Comparison of ENCODE assay signal across 13 mouse cellular contexts in the genomic region with DNA sequence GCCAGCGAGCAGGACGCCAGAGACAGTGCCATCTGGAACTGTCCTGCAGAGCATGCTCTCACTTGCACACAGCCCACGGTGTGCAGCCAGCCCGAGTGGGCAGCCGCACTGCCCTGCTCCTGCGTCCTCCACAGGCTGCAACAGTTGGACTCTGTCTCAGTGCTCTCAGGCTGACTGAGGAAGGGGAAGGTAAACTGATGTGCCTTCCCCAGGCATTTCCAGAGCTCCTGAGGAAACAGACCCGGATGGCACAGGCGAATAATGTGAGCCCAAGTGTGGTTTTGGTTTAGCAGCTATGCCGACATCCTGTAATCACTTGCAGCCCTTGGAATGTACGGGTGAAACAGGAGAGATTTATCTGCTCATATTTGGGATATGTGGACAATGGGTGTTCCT. TPM values are rescaled to one million over a fixed set of nuclear protein-coding genes. Genes with fewer than 3 reads are reported as not detected.
DNase-seq lines count a peak whose midpoint lies in the region; ATAC-seq lines count a peak whose summit lies in the region.
"Had no signal": no experiment of that assay in that cellular context is flagged by ENCODE, and none has a peak within 500 bp of the region (broad histone marks: within the 10 kb centered on the region; RNA-seq: fewer than 3 reads in every experiment).

No protein-coding gene starts in this region.

- 55% methylated on average over 10 of the region's 10 CpGs for WGBS in forebrain, embryonic 13.5 days
- 55% methylated on average over 10 of the region's 10 CpGs for WGBS in forebrain, embryonic 11.5 days
- WGBS in hindbrain, embryonic 10.5 days, result 30% methylated on average over 10 of the region's 10 CpGs
- WGBS in midbrain, embryonic 13.5 days, result 36% methylated on average over 10 of the region's 10 CpGs

- H3K36me3 ChIP-seq in forebrain, embryonic 13.5 days (ENCODE audit: poor library complexity, severe bottlenecking), result no peaks in the 10 kb centered on the region
- no peaks in the 10 kb centered on the region for H3K36me3 ChIP-seq in forebrain, embryonic 11.5 days (ENCODE audit: control insufficient read depth, insufficient read depth, low read length)
- peaks cover 14% of the 10 kb centered on the region; the same call in 1 of the 2 replicates for H3K36me3 ChIP-seq in hindbrain, embryonic 10.5 days
- H3K36me3 ChIP-seq in midbrain, embryonic 13.5 days, result peaks cover 3% of the 10 kb centered on the region; the same call in 1 of the 2 replicates

- H3K9me3 ChIP-seq in forebrain, embryonic 13.5 days (replicated peaks), result no peaks in the 10 kb centered on the region
- no peaks in the 10 kb centered on the region for H3K9me3 ChIP-seq in forebrain, embryonic 11.5 days (ENCODE audit: control insufficient read depth, low read length)
- no peaks in the 10 kb centered on the region for H3K9me3 ChIP-seq in hindbrain, embryonic 10.5 days
- no peaks in the 10 kb centered on the region for H3K9me3 ChIP-seq in midbrain, embryonic 13.5 days

- DNase-seq in forebrain, embryonic 11.5 days (ENCODE audit: low spot score), result no peak
- peak; percentile 77 for DNase-seq in NIH3T3 (ENCODE audit: low read depth)
- peak; percentile 55 for DNase-seq in hindbrain, embryonic 10.5 days (ENCODE audit: low spot score)
- no peak for DNase-seq in cerebellum, postnatal 14 days
- DNase-seq in frontal cortex, postnatal 10 days (ENCODE audit: low spot score in 2 of 2), result no peak
- DNase-seq: B cell, adult 2 months; layer of hippocampus, postnatal 36 days; thymus, postnatal 4 days had no signal

- H3K4me3 ChIP-seq in forebrain, embryonic 13.5 days, result no peak overlapping the region
- no peak overlapping the region for H3K4me3 ChIP-seq in forebrain, embryonic 11.5 days (ENCODE audit: low read depth, low read length)
- peak overlapping the region; percentile 31 for H3K4me3 ChIP-seq in hindbrain, embryonic 10.5 days
- peak overlapping the region; percentile 40 for H3K4me3 ChIP-seq in midbrain, embryonic 13.5 days (replicated peaks)

- H3K27ac ChIP-seq in forebrain, embryonic 13.5 days, result no peak overlapping the region
- no peak overlapping the region for H3K27ac ChIP-seq in forebrain, embryonic 11.5 days (ENCODE audit: low read depth, low read length)
- peak overlapping the region; percentile 78 for H3K27ac ChIP-seq in hindbrain, embryonic 10.5 days
- peak overlapping the region; percentile 86 for H3K27ac ChIP-seq in midbrain, embryonic 13.5 days

- H3K4me1 ChIP-seq in forebrain, embryonic 13.5 days, result peaks cover 38% of the 10 kb centered on the region
- H3K4me1 ChIP-seq in forebrain, embryonic 11.5 days (replicated peaks; ENCODE audit: control insufficient read depth, insufficient read depth, low read length), result 0 out of 2 replicates have a peak, but pooled peaks cover 4% of the 10 kb centered on the region
- H3K4me1 ChIP-seq in hindbrain, embryonic 10.5 days (replicated peaks), result peaks cover 82% of the 10 kb centered on the region
- peaks cover 82% of the 10 kb centered on the region for H3K4me1 ChIP-seq in midbrain, embryonic 13.5 days (replicated peaks)

- H3K9ac ChIP-seq in forebrain, embryonic 13.5 days, result no peak overlapping the region
- no peak overlapping the region for H3K9ac ChIP-seq in forebrain, embryonic 11.5 days (ENCODE audit: low read length)
- peak overlapping the region; percentile 70 for H3K9ac ChIP-seq in midbrain, embryonic 13.5 days (replicated peaks)

- H3K4me2 ChIP-seq in forebrain, embryonic 13.5 days, result no peak overlapping the region
- no peak overlapping the region for H3K4me2 ChIP-seq in forebrain, embryonic 11.5 days (ENCODE audit: low read depth, low read length, severe bottlenecking)
- H3K4me2 ChIP-seq in midbrain, embryonic 13.5 days (replicated peaks), result peak overlapping the region; percentile 59

- H3K27me3 ChIP-seq in forebrain, embryonic 13.5 days, result peaks cover 94% of the 10 kb centered on the region
- peaks cover 47% of the 10 kb centered on the region for H3K27me3 ChIP-seq in forebrain, embryonic 11.5 days (ENCODE audit: control insufficient read depth, insufficient read depth, low read length)
- H3K27me3 ChIP-seq in hindbrain, embryonic 10.5 days (ENCODE audit: insufficient read depth, poor library complexity, severe bottlenecking), result peaks cover 79% of the 10 kb centered on the region
- peaks cover 29% of the 10 kb centered on the region for H3K27me3 ChIP-seq in midbrain, embryonic 13.5 days

- 0 out of 2 replicates have a peak, but pooled peaks have one; percentile 33 for ATAC-seq in forebrain, embryonic 13.5 days
- no peak for ATAC-seq in forebrain, embryonic 11.5 days (replicated peaks; ENCODE audit: low FRiP score)
- 0 out of 2 replicates have a peak, but pooled peaks have one; percentile 35 for ATAC-seq in midbrain, embryonic 13.5 days
- no peak for ATAC-seq in erythroblast, adult 5-6 weeks (replicated peaks; ENCODE audit: low FRiP score, poor library complexity, severe bottlenecking)

RNA-seq across cellular contexts. Expression of a gene that starts 10.5 kb away (rescaled TPM):
- 1.1 and 2.0 TPM in 2 replicates for polyA plus RNA-seq in forebrain, embryonic 13.5 days (2015; fragmentation: Nextera tagmentation; extraction: Ambion mirVana)
- 2.9 and 3.6 TPM in 2 replicates for polyA plus RNA-seq in forebrain, embryonic 11.5 days (2014; fragmentation: Nextera tagmentation; extraction: Ambion mirVana)
- 5.7 and 7.4 TPM in 2 replicates for polyA plus RNA-seq in hindbrain, embryonic 10.5 days (2016; fragmentation: Nextera tagmentation; extraction: Ambion mirVana)
- 18.1 and 18.2 TPM in 2 replicates for polyA plus RNA-seq in midbrain, embryonic 13.5 days (2015; fragmentation: Nextera tagmentation; extraction: Ambion mirVana)
- 0.84 TPM in 1 of 2 replicates, not detected in the other for total RNA-seq in erythroblast, adult 5-6 weeks (2015; ENCODE audit: low replicate concordance)
- 0.17 TPM in 1 of 2 replicates, not detected in the other for total RNA-seq in erythroblast, adult 5-6 weeks (2017; ENCODE audit: low replicate concordance)
- total RNA-seq: common myeloid progenitor, adult 5-6 weeks; hematopoietic stem cell, adult 5-6 weeks had no signal

Comparison
In these comparisons a context has a peak if more than half of its experiments do, and no peak if none do; other contexts are left out.
1. ATAC-seq: peak in forebrain, embryonic 13.5 days (single experiment) and midbrain, embryonic 13.5 days (single experiment); none in forebrain, embryonic 11.5 days (single experiment) and erythroblast, adult 5-6 weeks (single experiment).
2. H3K27ac ChIP-seq: peak in hindbrain, embryonic 10.5 days (single experiment) and midbrain, embryonic 13.5 days (single experiment); none in forebrain, embryonic 13.5 days (single experiment) and forebrain, embryonic 11.5 days (single experiment).
3. H3K4me3 ChIP-seq: peak in hindbrain, embryonic 10.5 days (single experiment) and midbrain, embryonic 13.5 days (single experiment); none in forebrain, embryonic 13.5 days (single experiment) and forebrain, embryonic 11.5 days (single experiment).
4. DNase-seq: peak in NIH3T3 (single experiment) and hindbrain, embryonic 10.5 days (single experiment); none in forebrain, embryonic 11.5 days (single experiment), cerebellum, postnatal 14 days (0 of 2) and frontal cortex, postnatal 10 days (0 of 2).